Mouse (Mus musculus) right cerebral cortex, postnatal 10 days (tissue): ENCODE data around the gene Cd5.
A peak's percentile ranks its signal among the peaks of the same experiment; 100 is the strongest.

Experiments
- DNase-seq, 2 experiments: peaks; one replicate each; pipeline ENCODE4 v3.0.0; 2021; ENCODE audit warnings: low spot score in 2 of 2

Cd5 gene

DNA sequence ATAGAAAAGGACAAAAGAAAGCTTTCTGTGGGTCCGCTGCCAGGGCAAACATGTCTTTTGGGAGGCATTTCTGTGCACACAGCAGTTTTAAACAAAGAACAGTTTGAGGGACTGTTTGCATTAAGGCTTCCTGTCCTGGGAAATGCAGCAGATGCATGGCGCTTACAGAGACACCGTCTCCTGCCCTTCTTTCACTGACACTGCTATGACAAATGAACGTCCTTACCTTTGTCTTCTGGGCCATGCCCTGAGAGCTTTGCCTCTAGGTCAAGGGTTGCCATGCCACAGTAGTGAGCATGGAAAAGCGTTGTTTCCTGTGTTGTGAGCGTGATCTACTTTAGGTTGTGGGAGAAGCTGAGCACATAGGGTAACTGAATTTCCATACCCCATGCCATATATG lies 19.9 kb upstream of the Cd5 start:
- DNase-seq: no peak

- no peak for DNase-seq
These were observed 18.7 kb upstream of the Cd5 start for GRCm38 (mm10) chr19:10757526-10757925.

- no peak for DNase-seq
These were observed 18.3 kb upstream of the Cd5 start for GRCm38 (mm10) chr19:10757125-10757524.

DNA sequence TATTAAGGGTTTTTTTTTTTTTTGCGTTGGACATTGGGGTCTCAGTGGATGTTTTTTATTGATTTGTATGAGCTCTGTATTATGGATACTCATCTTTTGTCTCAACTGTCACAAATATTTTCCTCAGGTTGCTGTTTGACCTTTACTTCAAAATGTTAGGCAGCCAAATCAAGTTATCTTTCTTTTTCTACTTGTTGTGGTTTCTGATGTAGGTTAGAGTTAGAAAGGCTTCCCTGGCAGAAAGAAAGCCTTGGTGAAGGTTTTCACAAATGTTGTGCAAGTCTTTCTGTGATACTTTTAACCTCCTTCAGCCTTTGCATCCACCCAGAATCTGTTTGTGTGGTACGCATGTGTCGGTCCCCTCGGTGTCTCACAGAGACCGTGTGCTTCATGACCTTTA lies 13.8 kb upstream of the Cd5 start:
- no peak for DNase-seq

DNA sequence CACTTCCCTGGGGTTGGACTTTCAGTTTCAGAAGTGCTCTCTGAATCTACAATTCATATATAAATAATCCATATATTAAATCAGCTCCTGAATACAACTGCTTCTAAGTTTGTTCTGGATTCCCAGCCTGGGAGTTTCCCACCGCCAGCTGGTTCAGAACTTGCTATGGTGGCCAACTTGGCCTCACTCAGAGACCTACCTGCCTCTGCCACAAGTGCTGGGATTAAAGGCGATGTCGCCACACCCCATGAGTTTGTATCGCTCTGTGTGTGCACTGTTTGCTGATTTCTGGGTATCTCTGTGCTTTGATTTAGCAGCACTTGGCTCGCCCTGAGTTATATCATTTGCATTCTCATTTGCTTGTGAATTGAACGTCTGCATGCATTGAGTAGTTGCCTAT lies 13.3 kb upstream of the Cd5 start:
- no peak for DNase-seq

GRCm38 (mm10) chr19:10751607-10752006 lies 12.8 kb upstream of the Cd5 start:
- no peak for DNase-seq

DNA sequence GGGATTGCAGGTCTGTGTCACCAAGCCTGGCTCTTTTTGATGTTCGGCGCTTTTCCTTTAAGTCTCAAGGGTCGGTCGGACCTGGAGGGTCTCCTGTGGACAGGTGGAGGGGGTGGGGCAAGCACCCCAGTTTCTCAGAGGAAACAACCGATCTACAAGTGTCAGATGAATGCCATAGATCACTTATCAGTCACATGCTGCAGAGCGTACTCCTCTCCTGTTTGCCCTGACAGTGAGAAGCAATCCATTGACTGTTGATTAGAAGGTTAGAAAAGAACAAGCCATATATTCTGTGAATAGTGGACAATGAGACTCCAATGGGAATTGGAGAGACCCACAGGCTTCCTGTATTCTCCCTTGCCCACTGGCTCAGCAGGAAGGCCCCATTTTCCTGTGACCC lies 11.4 kb upstream of the Cd5 start:
- no peak for DNase-seq

DNA sequence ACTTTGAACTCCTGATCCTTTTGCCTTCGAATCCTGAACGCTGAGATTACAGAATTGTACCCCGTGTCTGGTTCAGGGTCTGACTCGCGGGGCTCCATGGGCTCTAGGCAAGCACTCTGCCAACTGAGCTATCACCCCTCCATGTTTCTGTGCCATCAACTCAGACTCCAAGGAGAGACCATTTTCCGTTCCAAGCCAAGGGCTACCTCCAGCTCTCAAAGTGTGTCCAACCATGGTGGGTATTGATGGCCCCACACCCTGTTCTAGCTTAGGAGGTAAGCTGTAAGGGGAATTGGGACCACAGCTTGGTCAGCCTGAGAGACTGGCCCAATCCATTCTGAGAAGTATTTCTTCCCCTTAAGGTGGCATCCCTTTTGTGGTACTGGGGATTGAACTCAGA lies 10.5 kb upstream of the Cd5 start:
- DNase-seq: no peak

DNA sequence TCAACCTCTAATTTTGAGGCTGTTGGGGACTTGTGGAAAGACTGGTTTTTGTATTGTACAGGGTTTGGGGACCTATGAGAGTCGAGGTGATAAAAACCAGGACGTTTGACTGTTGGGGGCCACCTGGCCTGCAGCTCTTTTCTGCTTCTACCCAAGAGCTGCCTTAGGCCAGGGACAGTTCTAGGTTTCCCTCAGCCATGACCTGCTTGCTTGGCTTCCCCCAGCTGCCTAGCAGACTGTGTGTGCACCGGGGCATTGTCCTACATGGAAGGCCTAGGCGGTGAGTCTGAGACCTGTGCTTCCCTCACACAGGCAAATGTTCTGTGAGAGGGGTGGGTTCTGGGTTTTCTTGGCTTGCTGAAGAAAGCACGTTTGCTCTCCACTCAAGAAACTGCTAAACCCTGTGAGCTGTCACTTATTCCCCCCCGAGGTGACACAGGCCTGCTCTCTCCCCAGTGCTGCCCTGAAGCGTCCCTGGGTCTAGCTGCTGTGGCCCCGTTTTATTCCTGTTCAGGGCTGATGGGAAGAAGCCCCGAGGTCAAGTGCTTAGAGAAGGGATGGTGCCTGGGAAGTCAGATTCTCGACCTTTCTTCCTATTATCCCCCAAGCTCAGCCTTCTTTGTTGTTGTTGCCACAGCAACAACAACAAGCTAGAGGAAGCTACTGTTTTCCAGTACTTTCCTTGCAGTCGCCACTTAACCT lies 9.8 kb upstream of the Cd5 start:
- no peak for DNase-seq

GRCm38 (mm10) chr19:10747718-10748117 lies 8.9 kb upstream of the Cd5 start:
- no peak for DNase-seq

DNA sequence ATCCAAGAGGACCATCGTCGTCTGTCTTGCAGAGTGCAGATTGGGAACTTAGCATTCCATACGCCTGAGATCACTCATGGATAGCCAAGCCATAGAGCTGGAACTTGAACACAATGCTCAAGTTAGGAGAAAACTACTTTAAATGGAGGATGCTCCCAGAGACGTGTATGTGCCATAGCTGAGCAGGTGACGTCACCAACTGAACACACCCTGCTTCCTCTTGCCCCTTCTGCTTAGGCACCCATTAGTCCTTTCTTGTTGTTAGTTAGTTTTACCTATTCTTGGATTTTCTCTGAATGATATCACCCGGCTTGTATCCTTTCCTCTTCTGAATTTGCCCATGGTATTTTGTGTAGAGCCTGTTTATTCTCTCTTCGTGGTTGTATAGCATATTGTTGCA lies 8.4 kb upstream of the Cd5 start:
- DNase-seq: no peak

DNA sequence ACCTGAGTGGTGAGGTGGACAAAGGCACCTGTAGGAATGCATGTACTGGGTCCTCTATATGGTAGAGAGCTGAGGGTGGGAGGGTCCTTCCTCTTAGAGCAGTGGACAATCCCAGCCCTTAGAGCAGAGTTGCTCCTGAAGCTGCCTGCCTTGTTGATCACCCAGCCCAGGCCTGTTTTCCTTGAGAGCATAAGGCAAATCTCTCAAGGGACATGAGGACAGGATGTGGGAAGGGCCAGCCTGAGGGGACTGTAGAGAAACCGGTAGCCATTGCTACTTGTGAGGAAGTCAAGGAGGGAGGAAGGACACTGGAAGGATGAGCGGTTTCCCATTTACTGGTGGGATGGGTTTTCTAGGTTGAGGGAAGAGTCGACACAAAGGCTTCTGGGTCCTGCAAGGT lies 3.8 kb upstream of the Cd5 start:
- DNase-seq: no peak

GRCm38 (mm10) chr19:10742145-10742544 lies 3.3 kb upstream of the Cd5 start:
- no peak for DNase-seq

GRCm38 (mm10) chr19:10740641-10741440 lies 2.0 kb upstream of the Cd5 start:
- no peak for DNase-seq

DNA sequence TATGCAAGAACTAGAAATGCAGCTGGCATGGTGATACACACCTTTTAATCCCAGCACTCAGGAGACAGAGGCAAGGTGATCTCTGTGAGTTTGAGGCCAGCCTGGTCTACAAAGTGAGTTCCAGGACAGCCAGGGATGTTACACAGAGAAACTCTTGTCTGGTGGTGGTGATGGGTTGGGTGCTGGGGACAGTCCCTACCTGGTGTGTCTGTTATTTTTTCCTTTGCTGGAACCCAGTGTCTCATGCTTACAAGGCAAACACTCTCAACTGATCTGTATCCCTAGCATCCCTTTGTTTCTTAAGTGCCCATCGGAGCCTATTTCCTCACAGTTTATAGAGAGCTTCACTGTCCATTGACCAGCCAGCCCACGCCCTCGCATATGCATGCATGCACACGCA lies 1.1 kb upstream of the Cd5 start:
- no peak for DNase-seq

- no peak for DNase-seq
These were observed 764 bp downstream of the Cd5 start for GRCm38 (mm10) chr19:10738038-10738437.

DNA sequence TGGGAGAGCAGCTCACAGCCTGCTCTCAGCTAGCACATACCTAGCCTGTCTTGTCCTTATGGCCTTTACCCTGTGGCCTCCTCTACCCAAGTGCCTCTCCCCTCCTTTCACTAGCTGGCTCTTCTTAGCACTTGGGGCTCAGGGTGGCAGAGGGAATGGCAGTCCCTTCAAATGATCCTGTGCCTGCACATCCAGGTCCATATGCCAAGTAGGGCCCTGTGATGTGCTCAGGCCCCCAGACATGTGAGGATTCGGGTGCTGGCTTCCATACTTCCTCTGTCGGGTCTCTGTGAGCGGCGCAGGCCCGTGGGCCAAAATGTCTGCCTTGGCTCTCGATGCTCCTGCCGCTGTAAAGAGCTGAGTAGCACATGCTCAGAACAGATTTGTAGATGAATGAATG lies 2.9 kb downstream of the Cd5 start:
- DNase-seq: no peak

GRCm38 (mm10) chr19:10735061-10735460 lies 3.7 kb downstream of the Cd5 start:
- DNase-seq: no peak

GRCm38 (mm10) chr19:10734554-10734953 lies 4.2 kb downstream of the Cd5 start:
- DNase-seq: no peak

DNA sequence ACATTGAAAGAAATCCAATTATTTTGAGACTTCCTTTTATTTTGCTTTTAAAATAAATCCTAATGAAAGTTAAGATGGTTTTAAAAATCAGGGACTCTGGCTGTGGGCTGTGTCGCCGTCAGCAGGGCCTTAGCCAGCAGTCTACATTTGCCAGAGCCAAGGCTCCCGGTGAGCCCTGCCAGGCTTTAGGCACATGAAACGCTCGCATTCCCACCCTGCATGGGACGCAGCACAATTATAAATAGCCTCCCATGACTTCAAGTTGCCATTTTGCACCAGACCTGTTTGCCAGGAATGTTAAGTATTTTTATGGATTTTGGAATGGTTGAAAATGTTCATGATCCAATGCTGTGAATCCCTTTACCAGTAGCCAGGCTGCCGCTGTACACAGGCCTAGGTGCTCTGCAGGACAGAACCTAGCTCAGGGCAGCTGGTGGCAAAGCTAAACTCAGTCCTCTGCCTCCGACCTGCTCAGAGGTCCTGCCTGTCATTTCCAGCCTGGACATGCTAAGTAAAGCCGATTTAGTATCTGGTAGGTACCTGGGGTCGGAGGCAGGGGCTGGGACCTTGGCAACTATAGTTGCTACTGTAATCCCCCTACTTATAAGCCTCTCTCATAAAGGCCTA lies 5.2 kb downstream of the Cd5 start:
- DNase-seq: peak in 1 of 2 experiments; percentile 61

- DNase-seq: no peak
These were observed 6.1 kb downstream of the Cd5 start for GRCm38 (mm10) chr19:10732741-10733140.

DNA sequence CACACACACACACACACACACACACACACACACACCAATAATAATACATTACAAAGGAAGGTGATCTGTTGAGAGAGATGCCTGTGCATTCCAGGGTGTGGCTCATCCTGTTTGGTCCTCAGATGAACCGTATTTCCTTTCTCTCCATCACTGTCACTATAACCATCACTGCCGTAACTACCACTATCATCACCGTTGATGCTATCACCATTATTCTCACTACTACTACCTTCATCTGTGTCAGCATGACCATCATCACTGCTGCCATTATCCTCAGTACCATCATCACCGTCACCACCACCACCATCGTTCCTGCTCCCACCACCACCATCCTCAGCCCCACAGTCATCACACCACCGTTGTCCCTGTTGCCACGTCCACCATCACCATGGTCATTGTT lies 6.8 kb downstream of the Cd5 start:
- DNase-seq: no peak

DNA sequence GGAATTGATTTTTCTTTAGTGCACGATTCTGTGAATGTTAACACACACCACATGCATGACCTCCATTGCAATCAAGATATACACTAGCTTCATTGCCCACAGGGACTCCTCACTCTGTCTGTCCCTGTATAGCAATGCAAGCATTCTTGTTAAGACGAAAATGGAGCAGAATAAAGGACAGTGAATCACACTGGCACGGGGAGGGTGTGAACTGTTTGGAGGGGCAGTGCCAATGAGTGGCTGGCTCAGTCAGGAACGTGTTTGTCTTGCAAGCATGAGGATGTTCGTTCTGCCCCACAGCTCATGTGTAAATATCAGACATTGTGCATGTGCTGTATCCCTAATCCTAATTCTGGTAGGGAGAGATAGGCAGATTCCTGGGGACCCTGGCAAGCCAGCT lies 8.3 kb downstream of the Cd5 start:
- no peak for DNase-seq
